Mouse (Mus musculus) cerebellum, postnatal 10 days (tissue): ENCODE results near the gene Rapgef2.
"Not testable (repeated sequence)": the region's sequence is repeated elsewhere in the genome, so short reads cannot be mapped to it uniquely, and the experiment has no call there.

ENCODE experiments used
- DNase-seq, 2 experiments: peaks; one replicate each; pipeline ENCODE4 v3.0.0; 2021; ENCODE audit warnings: mixed read lengths in 2 of 2

Rapgef2 gene

GRCm38 (mm10) chr3:79233478-79234415 lies 52.6 kb downstream of the Rapgef2 start:
- DNase-seq, result peak; percentile 21

DNA sequence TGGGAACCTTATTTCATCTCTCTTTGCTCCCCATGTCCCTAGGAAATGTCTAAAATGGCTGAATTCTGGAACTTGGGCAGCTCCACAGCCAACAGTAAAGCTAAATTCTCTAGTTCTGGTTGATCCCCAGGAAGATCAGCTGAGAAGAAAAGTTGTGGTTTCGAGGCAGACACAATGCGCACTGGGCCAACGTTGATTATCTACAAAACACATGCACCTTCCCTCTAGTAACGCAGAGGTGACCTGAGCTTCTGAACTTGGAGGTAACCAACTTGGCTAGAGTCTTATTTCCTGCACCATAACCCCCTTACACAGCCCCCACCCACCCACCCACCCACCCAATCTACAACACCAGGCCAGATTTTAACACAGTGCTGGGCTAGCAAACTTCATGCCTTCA lies 55.6 kb downstream of the Rapgef2 start:
- no peak for DNase-seq

DNA sequence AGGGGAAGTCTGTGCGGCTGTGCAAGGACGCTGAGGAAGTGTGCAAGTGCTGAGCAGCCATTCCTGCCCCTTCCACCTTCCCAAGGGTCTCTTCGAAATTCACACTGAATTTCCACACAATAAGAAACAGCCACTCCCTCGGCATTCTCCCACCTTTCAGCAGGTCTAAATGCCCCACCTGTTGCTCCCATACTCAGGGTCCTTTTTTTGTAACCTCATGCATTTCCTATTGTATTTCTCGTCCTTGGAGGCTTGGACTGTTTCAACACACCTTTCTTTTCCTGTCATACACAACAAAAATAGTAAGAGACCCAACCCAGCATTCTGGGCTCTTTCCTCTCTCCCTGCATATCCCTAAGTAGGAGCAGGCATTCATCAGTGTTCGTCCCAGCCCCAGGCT lies 56.8 kb downstream of the Rapgef2 start:
- DNase-seq, result no peak

DNA sequence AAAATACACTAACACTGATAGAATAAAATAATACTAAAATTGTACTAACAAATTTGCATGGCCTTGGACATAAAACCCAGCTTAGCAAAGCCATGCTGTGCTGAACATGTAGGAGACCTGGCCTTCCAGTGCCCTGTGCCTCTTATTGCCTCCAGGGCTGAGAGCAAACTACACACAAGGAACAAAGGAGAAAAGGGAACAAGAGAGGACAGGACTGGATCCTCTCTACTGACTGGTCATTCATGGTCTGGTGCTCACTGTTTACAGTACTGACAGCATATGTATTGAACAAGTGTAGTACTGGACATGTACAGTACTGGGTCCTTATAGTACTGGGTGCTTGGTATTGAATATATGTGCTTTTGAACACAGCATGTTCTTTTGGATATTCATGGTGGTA lies 58.0 kb downstream of the Rapgef2 start:
- DNase-seq, result no peak

GRCm38 (mm10) chr3:79227356-79228088 lies 58.8 kb downstream of the Rapgef2 start:
- no peak for DNase-seq

- DNase-seq, result not testable (repeated sequence)
These were observed 59.5 kb downstream of the Rapgef2 start for GRCm38 (mm10) chr3:79226807-79227206.

DNA sequence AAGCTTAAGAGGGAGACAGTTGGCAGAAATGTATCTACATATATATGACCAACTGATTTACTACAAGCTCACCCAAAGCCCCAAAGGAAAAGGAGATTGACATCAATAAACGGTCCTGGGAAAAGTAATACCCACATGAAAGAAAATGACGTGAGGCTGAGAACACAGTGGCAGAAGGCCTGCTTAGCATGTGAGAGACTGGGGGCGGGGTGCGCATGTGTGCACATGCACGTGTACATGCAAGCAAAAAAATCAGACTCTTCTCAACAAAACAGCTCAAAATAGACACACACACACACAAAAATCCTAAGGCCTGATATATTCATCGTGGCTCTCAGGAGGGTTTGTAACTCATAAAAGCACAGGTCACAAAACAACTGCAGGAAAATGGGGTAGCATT lies 60.4 kb downstream of the Rapgef2 start:
- no peak for DNase-seq

- no peak for DNase-seq
These were observed 62.0 kb downstream of the Rapgef2 start for GRCm38 (mm10) chr3:79224352-79224751.

GRCm38 (mm10) chr3:79223281-79223680 lies 63.0 kb downstream of the Rapgef2 start:
- no peak for DNase-seq

DNA sequence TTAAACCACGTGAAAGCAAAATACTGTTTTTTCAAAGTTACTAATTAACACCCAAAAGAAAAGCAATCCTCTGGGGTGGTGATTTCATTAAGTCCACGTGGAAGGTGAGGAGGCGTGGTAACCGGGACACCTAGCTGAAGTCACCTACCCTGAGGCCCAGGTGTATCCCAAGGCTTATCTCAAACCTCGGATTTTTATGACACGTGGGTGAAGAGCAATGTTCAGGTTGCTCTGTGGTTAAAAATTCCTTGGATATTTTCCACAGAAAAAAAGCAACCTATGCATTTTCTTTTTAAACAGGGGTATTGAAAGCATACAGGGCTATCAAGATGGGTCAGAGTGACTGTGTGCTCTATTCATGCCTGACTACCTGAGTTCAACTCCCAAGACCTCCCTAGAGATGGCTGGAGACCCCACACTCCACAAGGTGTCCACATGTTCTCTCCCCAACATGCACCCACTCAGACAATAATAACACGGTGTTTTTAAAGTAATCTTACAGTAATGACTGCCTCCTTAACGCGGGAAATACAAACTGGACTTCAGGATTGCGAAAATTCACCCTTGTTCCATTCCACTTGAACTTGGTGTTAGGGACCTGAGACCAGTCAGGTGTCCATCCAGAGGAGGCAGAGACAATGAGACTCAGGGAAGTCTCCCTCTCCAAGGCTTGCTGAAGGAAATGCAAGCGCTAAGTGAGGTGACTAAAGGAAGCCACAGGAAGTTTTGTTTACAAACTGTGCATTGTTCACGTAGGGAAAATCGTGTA lies 63.9 kb downstream of the Rapgef2 start:
- DNase-seq, result no peak

DNA sequence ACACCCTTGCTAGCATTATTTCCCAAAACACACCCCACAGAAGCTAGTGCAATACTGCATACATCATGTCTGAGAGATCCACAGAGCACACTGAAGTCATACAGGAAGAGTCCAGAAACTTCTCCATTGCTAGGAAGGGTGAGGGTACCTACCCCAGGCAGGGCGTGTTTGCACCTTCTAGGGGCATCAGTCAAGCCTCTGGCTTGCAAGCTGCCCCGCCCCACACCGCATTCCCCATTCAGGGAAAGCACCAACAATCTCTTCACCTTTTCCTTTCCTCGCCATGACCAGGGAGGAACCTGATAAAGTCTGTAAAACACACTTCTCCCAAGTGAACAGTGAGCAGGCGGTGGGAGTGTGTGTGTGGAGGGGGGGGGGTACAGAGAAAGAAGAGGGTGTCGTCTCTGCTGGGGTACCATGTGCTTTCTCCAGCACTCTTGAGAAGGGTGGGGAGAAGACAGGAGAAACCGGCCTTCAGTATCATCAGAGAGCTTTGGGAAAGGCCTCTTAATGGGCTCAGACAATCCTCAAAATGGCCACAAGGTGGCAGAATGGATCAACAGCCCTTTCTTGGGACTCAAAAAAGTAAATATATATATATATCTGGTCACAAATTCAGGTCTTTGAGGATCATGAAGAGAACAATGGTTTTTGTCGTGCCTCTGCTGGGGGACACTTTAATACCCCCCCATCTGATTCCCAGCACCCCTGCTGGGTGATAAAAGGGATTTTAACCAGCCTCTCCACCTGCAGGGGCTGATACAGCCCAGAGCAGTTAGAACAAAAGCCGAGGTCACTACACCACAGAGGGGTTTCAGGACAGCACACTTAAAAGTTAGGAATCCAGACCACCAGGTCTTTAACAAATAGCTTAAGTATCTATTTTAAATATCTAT lies 64.8 kb downstream of the Rapgef2 start:
- DNase-seq, result peak; percentile 79 to 83

GRCm38 (mm10) chr3:79219144-79219930 lies 67.0 kb downstream of the Rapgef2 start:
- no peak for DNase-seq

GRCm38 (mm10) chr3:79218566-79219051 lies 67.7 kb downstream of the Rapgef2 start:
- DNase-seq, result no peak

DNA sequence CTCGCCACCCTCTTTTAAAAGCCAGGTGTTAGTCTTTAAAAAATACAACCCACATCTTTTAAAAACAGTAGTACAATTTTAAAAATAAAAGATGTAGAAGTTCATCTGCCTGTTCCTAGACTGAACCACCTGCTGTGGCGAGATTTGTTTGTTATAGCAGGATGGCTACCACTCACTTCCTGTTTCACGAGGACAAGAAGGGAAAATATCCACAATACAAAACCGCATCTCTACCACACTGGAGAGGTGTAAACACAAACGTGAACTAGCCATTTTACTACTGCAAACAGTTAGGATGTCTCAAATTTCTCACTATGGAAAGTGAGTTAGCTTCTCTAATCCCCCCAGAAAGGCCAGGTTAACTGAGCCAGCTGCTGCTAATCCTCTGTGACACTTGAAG lies 76.1 kb downstream of the Rapgef2 start:
- DNase-seq, result no peak

DNA sequence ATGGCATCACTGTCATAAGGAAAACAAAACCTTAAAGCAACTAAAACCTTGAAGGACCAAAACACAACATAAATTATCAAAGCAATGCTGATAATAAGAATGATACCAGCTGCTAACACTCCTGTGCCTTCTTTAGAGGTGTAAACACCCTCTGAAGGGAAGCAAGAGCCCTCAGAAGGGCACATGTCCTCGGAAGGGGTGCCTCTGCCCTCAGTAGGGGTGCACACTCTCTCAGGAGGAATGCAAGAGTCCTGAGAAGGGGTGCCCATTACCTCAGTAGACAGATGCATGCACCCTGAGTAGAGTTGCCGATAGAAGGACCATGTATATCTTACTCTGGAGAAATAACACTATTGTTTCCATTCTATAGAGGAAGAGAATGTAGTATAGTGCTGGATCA lies 79.1 kb downstream of the Rapgef2 start:
- no peak for DNase-seq

DNA sequence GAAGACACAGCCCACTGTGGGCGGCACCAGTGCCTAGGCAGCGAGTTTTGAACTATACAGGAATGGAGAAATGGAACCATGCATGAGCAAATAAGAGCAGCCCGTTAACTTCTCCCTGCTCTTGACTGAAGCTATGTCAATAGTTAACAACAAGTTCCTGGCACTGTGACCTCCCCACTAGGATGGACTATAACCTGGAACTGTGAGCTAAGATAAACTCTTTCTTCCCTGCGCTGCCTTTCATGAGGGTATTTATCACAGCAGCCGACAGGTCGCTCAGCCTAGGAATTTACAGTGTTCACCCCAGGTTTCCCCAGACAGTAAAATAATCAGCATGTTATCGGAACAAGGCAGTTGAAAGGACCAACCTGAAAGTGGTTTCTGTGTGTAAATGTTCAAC lies 79.8 kb downstream of the Rapgef2 start:
- no peak for DNase-seq

DNA sequence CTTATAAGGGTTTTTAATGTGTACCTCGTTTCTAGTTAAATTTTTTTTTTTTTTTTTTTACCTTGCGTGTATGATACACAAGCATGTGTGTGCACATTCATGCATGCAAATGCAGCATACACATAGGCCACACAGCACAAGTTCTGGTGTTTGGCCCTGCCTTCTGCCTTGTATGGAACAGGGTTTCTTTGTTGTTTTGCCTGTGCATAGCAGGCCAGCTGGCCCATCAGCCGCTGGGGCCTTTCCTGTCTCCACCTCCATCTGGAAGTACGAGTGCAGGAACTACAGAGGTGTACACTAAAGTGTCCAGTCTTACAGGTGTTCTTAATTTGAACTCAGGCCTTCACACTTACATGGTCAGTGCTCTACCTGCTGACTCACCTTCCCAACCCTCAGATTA lies 80.3 kb downstream of the Rapgef2 start:
- no peak for DNase-seq

DNA sequence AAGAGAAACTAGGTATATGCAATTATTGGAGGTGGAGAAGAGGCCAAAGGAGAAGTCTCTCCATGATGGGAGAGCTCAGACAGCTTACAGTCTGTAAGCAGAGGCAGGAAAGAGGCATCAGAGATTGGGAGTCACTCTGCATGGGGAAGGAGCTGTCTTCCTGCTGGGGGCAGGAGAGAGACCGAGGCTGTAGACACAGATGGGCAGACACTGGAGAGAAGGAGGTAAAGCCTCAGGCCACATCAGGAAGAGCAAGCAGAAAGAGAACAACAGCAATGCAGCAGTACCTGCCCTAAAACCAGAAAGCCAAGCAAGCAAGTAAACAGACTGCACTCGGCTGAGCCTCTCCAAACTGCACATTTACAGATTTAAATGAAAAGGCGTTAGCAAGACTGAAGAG lies 81.2 kb downstream of the Rapgef2 start:
- no peak for DNase-seq

- DNase-seq, result no peak
These were observed 82.1 kb downstream of the Rapgef2 start for GRCm38 (mm10) chr3:79204261-79204660.

DNA sequence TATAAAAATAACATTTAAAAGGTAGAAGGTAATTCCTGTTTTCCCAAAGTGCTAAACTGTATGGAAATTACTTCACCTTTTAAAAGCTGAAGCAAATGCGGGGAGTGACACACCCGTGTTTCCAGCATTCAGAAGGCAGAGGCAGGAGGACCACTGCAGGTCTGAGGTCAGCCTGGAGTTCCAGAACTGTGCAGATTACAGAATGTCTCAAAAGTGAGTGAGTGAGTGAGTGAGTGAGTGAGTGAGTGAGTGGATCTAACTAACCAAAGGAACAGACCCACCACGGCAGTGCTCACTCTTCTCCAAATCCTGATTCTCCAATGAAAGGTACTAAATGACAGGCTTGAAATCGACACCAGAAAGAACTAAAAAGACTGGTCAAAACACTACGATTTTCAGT lies 82.5 kb downstream of the Rapgef2 start:
- no peak for DNase-seq

- peak; percentile 69 to 80 for DNase-seq
These were observed 83.1 kb downstream of the Rapgef2 start for GRCm38 (mm10) chr3:79203178-79203577.
